Mouse (Mus musculus) left cerebral cortex, adult 2 months (tissue): ENCODE measurements around the gene Crkl. TPM values are rescaled to one million over a fixed set of nuclear protein-coding genes. Genes with fewer than 3 reads are reported as not detected.

Source experiments
- DNase-seq, 2 experiments: peaks; one replicate each; pipeline ENCODE4 v3.0.0; 2021 to 2022; ENCODE audit warnings: low spot score in 2 of 2, mixed read lengths in 1 of 2; ENCODE audit errors: extremely low spot score in 1 of 2
- H3K27ac ChIP-seq: fragments of 200-600 bp; 2 replicates; pipeline ENCODE4 v1.8.1; 2022
- H3K4me3 ChIP-seq: fragments of 200-600 bp; 2 replicates; pipeline ENCODE4 v1.8.1; 2022
- CTCF ChIP-seq: fragments of 200-600 bp; IDR thresholded peaks from 2 replicates; pipeline ENCODE4 v1.8.1; 2022; ENCODE audit warnings: antibody characterized with exemption, mild to moderate bottlenecking, moderate library complexity
- intact Hi-C: fragments of 180-260 bp; cut with DNase I; formaldehyde crosslinking; loops from one replicate; pipeline ENCODE4 v1.15.1; 2025
- long read RNA-seq, 2 experiments: library from polyadenylated mRNA; stranded (forward); transcript quantifications; one replicate each; pipeline ENCODE4 v2.0.0; 2021; ENCODE audit warnings: borderline mapping rate in 2 of 2
- total RNA-seq, 2 experiments: library from RNA; stranded (reverse); gene quantifications; 2 replicates each; pipeline ENCODE4 v1.2.3; 2021

The Crkl gene
- total RNA-seq: 10 to 100 TPM; 31.9 to 36.7 TPM
- long read RNA-seq, experiment 1, full-length matches to known transcripts: 42 of 44 reads
- long read RNA-seq, experiment 1, partial matches to known transcripts: 2 of 44 reads
- long read RNA-seq, experiment 1, other reads (novel, unspliced or antisense): 0 of 44 reads
- long read RNA-seq, experiment 2, full-length matches to known transcripts: 41 of 44 reads
- long read RNA-seq, experiment 2, partial matches to known transcripts: 1 of 44 reads
- long read RNA-seq, experiment 2, other reads (novel, unspliced or antisense): 2 of 44 reads

DNA sequence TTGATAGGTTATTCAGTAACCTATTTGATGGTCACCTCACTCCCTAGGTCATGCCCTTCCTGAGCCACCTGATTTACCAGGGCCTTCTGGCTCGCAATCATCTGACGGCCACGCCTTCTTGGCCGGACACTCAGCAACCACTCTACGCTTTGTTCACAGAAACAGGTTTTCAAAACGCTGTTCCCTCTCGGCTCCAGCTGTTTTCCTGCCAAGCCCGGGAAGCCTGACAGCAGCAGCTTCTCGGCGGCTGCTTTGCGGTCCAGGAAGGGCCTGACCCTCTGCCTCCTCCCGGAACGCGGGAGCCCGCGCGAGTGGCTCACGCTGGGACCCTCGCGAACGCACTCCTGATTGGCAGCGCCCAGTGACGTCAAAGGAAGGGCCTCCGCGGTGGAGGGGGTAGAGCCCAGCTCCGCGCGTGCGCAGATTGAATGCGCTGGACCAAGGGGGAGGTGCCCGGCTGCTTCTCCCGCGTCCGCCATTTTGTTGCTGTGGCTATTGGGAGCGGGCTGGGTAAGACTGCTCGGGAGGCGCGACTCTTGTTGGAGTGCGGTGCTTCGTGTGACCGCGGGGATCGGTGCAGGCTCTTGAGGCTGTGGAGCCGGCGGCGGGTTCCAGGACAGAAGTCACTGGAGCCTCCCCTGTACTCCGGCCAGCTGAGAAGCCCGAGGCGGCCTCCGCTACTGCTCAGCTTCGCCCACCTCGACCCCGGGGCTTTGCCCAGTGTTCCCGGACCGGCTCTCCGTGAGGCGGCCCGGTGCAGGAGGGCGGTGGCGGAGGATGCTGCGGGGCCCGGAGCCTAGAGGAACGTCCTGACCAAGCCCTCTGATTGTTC is at the start of gene Crkl:
Gene Crkl (plus strand): TSS at position 447 of the 832 bp plus-strand sequence.
- peak; percentile 98 for DNase-seq
- intact Hi-C loops: loop anchor here (2.0 to 5.0 kb wide), 2 partner anchors 45 to 81 kb away; partner anchors contain the start of genes Pi4ka and Thap7
- TF ChIP-seq CTCF: no peak
- H3K27ac ChIP-seq: peak within 1 kb of the TSS; percentile 91
- peak within 1 kb of the TSS; percentile 82 for H3K4me3 ChIP-seq

GRCm38 (mm10) chr16:17402855-17403254 is 48.9 kb upstream of the Crkl start:
- no peak overlapping the region for H3K27ac ChIP-seq
- TF ChIP-seq CTCF: peak; percentile 68
- H3K4me3 ChIP-seq: no peak overlapping the region
- no peak for DNase-seq
- intact Hi-C loops: loop anchor here (10.0 kb wide), 1 partner anchor 322 kb away; no protein-coding TSS in a partner anchor

- peak; percentile 85 to 88 for DNase-seq
- Histone ChIP-seq H3K27ac (peak overlapping the region; percentile 97), H3K4me3 (peak overlapping the region; percentile 82)
- no peak for TF ChIP-seq CTCF
- intact Hi-C loops: loop anchor here (5.0 to 10.0 kb wide), 3 partner anchors 127 to 320 kb away; partner anchors contain the start of gene Thap7
Measured at GRCm38 (mm10) chr16:17405271-17405696, 46.5 kb upstream of the Crkl start.

GRCm38 (mm10) chr16:17405736-17406443 is 45.9 kb upstream of the Crkl start, which contains the start of the genes Snap29 and Pi4ka:
Gene Snap29 (plus strand): TSS chr16:17405986.
Gene Pi4ka (minus strand): TSS chr16:17406314.
- intact Hi-C loops: loop anchor here (2.0 to 10.0 kb wide), 4 partner anchors 45 to 319 kb away; partner anchors contain the start of genes Crkl and Thap7
- Histone ChIP-seq H3K4me3 (peak within 1 kb of the TSS; percentile 82), H3K27ac (peak within 1 kb of the TSS; percentile 97)
- no peak for TF ChIP-seq CTCF
- DNase-seq: peak; percentile 100

DNA sequence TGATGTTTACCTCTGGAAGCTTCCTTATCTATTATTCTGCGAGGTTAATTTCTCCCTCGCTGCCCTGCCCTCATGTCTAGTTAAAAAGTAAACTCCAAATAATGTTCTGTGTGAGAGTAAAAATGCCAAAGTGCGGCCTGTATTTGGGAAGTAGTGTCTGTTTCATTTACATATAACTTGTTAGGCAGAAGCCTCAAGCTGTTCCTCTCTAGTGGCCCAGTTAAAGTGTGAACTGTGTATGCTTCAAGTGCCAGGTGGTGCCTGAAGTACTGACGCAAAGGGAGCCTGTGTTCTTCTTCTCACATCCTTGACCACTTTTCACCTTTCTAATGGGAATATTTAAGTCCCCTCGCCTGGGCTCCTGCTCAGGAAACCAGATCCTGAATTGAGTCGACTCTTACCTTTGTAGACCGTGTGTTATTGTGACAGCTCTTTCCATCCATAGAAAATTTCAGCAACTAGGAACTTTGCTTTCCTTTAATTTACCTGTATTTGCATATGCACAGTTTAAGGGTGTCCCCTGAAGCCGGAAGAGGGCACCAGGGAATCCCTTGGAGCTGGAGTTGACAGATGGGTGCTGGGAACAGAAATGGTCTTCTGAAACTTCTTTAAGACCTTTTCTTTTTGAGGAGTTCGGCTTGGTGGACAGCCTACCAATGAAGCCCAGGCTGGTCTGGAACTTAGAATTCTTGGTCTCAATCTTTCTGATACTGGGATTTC is 45.1 kb upstream of the Crkl start:
- H3K4me3 ChIP-seq: peak overlapping the region; percentile 82
- peak overlapping the region; percentile 78 for H3K27ac ChIP-seq
- intact Hi-C loops: loop anchor here (2.0 to 10.0 kb wide), 4 partner anchors 44 to 318 kb away; partner anchors contain the start of genes Crkl and Thap7
- TF ChIP-seq CTCF: no peak
- no peak for DNase-seq

GRCm38 (mm10) chr16:17409046-17409445 is 42.7 kb upstream of the Crkl start:
- no peak overlapping the region for H3K4me3 ChIP-seq
- H3K27ac ChIP-seq: no peak overlapping the region
- no peak for TF ChIP-seq CTCF
- no peak for DNase-seq
- intact Hi-C loops: loop anchor here (5.0 to 10.0 kb wide), 3 partner anchors 123 to 316 kb away; partner anchors contain the start of gene Thap7

DNA sequence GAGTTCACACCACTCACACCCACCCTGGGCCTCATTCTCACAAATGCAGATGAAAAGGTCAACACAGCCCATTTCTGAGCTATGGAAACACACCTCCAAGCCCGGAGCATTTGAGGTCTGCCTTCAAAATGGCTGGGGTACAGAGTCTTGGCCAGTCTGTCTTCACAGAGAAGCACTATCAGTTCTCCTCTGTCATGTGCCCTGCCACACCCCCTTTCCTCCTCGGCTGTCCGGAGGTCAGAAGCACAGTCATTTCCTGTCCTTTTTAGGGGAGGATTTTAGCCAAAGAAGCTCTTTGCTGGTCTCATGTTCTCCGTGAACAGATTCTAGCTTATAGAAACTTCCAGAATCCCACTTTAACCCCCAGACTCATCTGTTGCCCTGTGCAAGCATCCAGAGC is 41.6 kb upstream of the Crkl start:
- DNase-seq: no peak
- no peak overlapping the region for H3K27ac ChIP-seq
- H3K4me3 ChIP-seq: no peak overlapping the region
- TF ChIP-seq CTCF: no peak
- intact Hi-C loops: no loop called here

DNA sequence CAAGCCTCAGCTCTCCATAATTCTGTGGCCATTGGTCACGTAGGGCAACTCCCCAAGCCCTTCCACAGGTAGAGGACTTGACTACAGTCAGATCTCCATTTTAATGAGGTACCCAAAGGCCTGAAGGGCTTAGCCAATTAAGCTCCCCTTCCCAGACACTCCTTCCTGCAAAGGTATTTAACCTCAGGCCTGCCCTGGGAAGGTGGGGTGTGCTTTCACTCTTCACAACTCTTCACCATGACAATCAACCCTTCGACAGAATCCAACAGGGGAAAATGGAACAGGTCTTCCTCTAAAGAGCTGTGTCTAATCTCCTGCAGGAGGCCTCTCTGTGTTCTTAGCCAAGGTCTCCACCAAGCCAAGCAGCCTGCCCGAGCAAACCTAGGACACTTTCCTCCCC is 28.8 kb upstream of the Crkl start:
- H3K27ac ChIP-seq: no peak overlapping the region
- TF ChIP-seq CTCF: no peak
- no peak for DNase-seq
- intact Hi-C loops: no loop called here
- H3K4me3 ChIP-seq: no peak overlapping the region

DNA sequence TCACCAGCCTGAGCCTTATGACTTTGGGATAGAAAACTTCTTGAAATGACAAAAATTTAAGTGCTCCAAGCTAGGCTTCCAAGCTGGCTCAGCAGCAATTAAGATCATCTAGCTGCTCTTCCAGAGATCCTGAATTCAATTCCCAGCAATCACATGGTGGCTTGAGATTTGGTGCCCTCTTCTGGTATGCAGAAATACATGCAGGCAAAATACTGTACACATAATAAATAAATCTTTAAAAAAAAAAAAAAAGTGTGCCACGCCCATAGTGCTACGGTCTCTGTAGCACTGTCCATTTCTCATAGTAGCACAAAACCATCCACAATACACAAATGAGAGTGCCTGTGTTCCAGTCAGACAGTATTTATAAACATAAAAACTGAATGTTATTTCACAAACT is 19.2 kb upstream of the Crkl start:
- Histone ChIP-seq H3K4me3 (no peak overlapping the region), H3K27ac (no peak overlapping the region)
- peak; percentile 57 for TF ChIP-seq CTCF
- intact Hi-C loops: no loop called here
- no peak for DNase-seq

DNA sequence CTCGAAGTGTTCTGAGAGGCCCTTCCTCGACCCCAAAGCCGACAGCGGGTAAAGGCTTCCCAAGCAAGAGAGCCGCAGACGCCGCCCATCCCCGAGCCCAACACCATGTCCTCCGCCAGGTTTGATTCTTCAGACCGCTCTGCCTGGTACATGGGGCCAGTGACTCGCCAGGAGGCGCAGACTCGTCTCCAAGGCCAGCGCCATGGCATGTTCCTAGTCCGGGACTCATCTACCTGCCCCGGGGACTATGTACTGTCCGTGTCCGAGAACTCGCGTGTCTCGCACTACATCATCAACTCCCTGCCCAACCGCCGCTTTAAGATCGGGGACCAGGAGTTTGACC is 557 bp downstream of the Crkl start:
- H3K27ac ChIP-seq: peak overlapping the region; percentile 91
- intact Hi-C loops: loop anchor here (5.0 kb wide), 1 partner anchor 80 kb away; the partner anchor contains the start of gene Thap7
- TF ChIP-seq CTCF: no peak
- DNase-seq: no peak
- H3K4me3 ChIP-seq: peak overlapping the region; percentile 82

GRCm38 (mm10) chr16:17456901-17457300 is 5.1 kb downstream of the Crkl start:
- Histone ChIP-seq H3K27ac (no peak overlapping the region), H3K4me3 (no peak overlapping the region)
- no peak for DNase-seq
- intact Hi-C loops: no loop called here
- no peak for TF ChIP-seq CTCF
